Mouse (Mus musculus): ENCODE results near the gene Plekho2. TPM values are rescaled to one million over a fixed set of nuclear protein-coding genes. Genes with fewer than 3 reads are reported as not detected.

The Plekho2 gene
- polyA plus RNA-seq, 1 experiment from 2014 or later: 4.5 TPM

- H3K36me3 ChIP-seq (replicated peaks): no peaks in the 10 kb centered on the region
- no peaks in the 10 kb centered on the region; the same call in 1 of the 2 replicates for H3K4me1 ChIP-seq
- no peak for ATAC-seq (replicated peaks)
- no peak overlapping the region for H3K9ac ChIP-seq
- H3K27me3 ChIP-seq (replicated peaks): no peaks in the 10 kb centered on the region
- H3K4me3 ChIP-seq: no peak overlapping the region
- H3K27ac ChIP-seq: no peak overlapping the region
- H3K9me3 ChIP-seq: no peaks in the 10 kb centered on the region
- no peak overlapping the region for H3K4me2 ChIP-seq
- WGBS: 34% methylated on average over 4 of the region's 4 CpGs
These were observed 17.7 kb downstream of the Plekho2 start for GRCm38 (mm10) chr9:65562081-65562506.

GRCm38 (mm10) chr9:65561016-65561415 is 18.8 kb downstream of the Plekho2 start:
- no peaks in the 10 kb centered on the region for H3K9me3 ChIP-seq
- no peak for ATAC-seq (replicated peaks)
- 85% methylated on average over 4 of the region's 4 CpGs for WGBS

GRCm38 (mm10) chr9:65558806-65559205 is 21.0 kb downstream of the Plekho2 start:
- 94% methylated on average over 6 of the region's 6 CpGs for whole genome bisulfite sequencing
- Histone ChIP-seq H3K9me3 (no peaks in the 10 kb centered on the region), H3K4me1 (peaks cover 3% of the 10 kb centered on the region; the same call in 1 of the 2 replicates), H3K27ac (no peak overlapping the region), H3K4me3 (no peak overlapping the region), H3K27me3 (replicated peaks) (no peaks in the 10 kb centered on the region), H3K4me2 (no peak overlapping the region), H3K36me3 (replicated peaks) (no peaks in the 10 kb centered on the region), H3K9ac (no peak overlapping the region)
- no peak for ATAC-seq (replicated peaks)

More at GRCm38 (mm10) chr9:65561016-65561415, 18.8 kb downstream of the Plekho2 start:
- no peak overlapping the region for H3K4me2 ChIP-seq
- no peaks in the 10 kb centered on the region for H3K27me3 ChIP-seq (replicated peaks)
- no peaks in the 10 kb centered on the region for H3K36me3 ChIP-seq (replicated peaks)
- H3K9ac ChIP-seq: no peak overlapping the region
- H3K4me1 ChIP-seq: no peaks in the 10 kb centered on the region; the same call in 1 of the 2 replicates
- H3K4me3 ChIP-seq: no peak overlapping the region
- H3K27ac ChIP-seq: no peak overlapping the region

- no peaks in the 10 kb centered on the region for H3K27me3 ChIP-seq (replicated peaks)
- ATAC-seq (replicated peaks): no peak
- H3K9ac ChIP-seq: no peak overlapping the region
- no peaks in the 10 kb centered on the region for H3K36me3 ChIP-seq (replicated peaks)
- H3K27ac ChIP-seq: no peak overlapping the region
- WGBS: 95% methylated on average over 5 of the region's 5 CpGs
- no peak overlapping the region for H3K4me3 ChIP-seq
- peaks cover 3% of the 10 kb centered on the region; the same call in 1 of the 2 replicates for H3K4me1 ChIP-seq
- no peaks in the 10 kb centered on the region for H3K9me3 ChIP-seq
- no peak overlapping the region for H3K4me2 ChIP-seq
These were observed 22.9 kb downstream of the Plekho2 start for GRCm38 (mm10) chr9:65556979-65557378.

- Histone ChIP-seq H3K9ac (no peak overlapping the region), H3K36me3 (replicated peaks) (no peaks in the 10 kb centered on the region), H3K9me3 (no peaks in the 10 kb centered on the region), H3K4me3 (no peak overlapping the region), H3K27me3 (replicated peaks) (no peaks in the 10 kb centered on the region), H3K4me1 (peaks cover 3% of the 10 kb centered on the region; the same call in 1 of the 2 replicates), H3K4me2 (no peak overlapping the region), H3K27ac (no peak overlapping the region)
- WGBS: 98% methylated on average over 8 of the region's 8 CpGs
- ATAC-seq (replicated peaks): no peak
These were observed 23.5 kb downstream of the Plekho2 start for GRCm38 (mm10) chr9:65556349-65556748.

GRCm38 (mm10) chr9:65555621-65556020 is 24.2 kb downstream of the Plekho2 start:
- H3K27me3 ChIP-seq (replicated peaks): no peaks in the 10 kb centered on the region
- H3K4me1 ChIP-seq: peaks cover 3% of the 10 kb centered on the region; the same call in 1 of the 2 replicates
- H3K36me3 ChIP-seq (replicated peaks): no peaks in the 10 kb centered on the region
- ATAC-seq (replicated peaks): no peak
- H3K9me3 ChIP-seq: no peaks in the 10 kb centered on the region
- H3K4me2 ChIP-seq: no peak overlapping the region
- no peak overlapping the region for H3K4me3 ChIP-seq
- 84% methylated on average over 4 of the region's 4 CpGs for WGBS
- no peak overlapping the region for H3K27ac ChIP-seq
- H3K9ac ChIP-seq: no peak overlapping the region

- H3K4me1 ChIP-seq: peaks cover 3% of the 10 kb centered on the region; the same call in 1 of the 2 replicates
- H3K27me3 ChIP-seq (replicated peaks): no peaks in the 10 kb centered on the region
These were observed 24.8 kb downstream of the Plekho2 start for GRCm38 (mm10) chr9:65555001-65555405.

GRCm38 (mm10) chr9:65552711-65553110 is 27.1 kb downstream of the Plekho2 start:
- WGBS: 95% methylated on average over 2 of the region's 2 CpGs
- H3K36me3 ChIP-seq (replicated peaks): no peaks in the 10 kb centered on the region

More at GRCm38 (mm10) chr9:65555001-65555405, 24.8 kb downstream of the Plekho2 start:
- no peak overlapping the region for H3K4me3 ChIP-seq
- H3K36me3 ChIP-seq (replicated peaks): no peaks in the 10 kb centered on the region
- no peak overlapping the region for H3K27ac ChIP-seq
- H3K9me3 ChIP-seq: no peaks in the 10 kb centered on the region
- no peak overlapping the region for H3K4me2 ChIP-seq
- ATAC-seq (replicated peaks): no peak
- WGBS: 14% methylated on average over 5 of the region's 5 CpGs
- no peak overlapping the region for H3K9ac ChIP-seq

GRCm38 (mm10) chr9:65552141-65552540 is 27.7 kb downstream of the Plekho2 start:
- Histone ChIP-seq H3K4me2 (no peak overlapping the region), H3K4me3 (no peak overlapping the region), H3K27ac (no peak overlapping the region), H3K36me3 (replicated peaks) (no peaks in the 10 kb centered on the region), H3K9me3 (no peaks in the 10 kb centered on the region), H3K9ac (no peak overlapping the region), H3K27me3 (replicated peaks) (no peaks in the 10 kb centered on the region), H3K4me1 (peaks cover 3% of the 10 kb centered on the region; the same call in 1 of the 2 replicates)
- WGBS: 95% methylated on average over 5 of the region's 5 CpGs
- no peak for ATAC-seq (replicated peaks)

More at GRCm38 (mm10) chr9:65552711-65553110, 27.1 kb downstream of the Plekho2 start:
- H3K9ac ChIP-seq: no peak overlapping the region
- H3K4me2 ChIP-seq: no peak overlapping the region
- no peaks in the 10 kb centered on the region for H3K9me3 ChIP-seq
- H3K4me3 ChIP-seq: no peak overlapping the region
- ATAC-seq (replicated peaks): no peak
- H3K27me3 ChIP-seq (replicated peaks): no peaks in the 10 kb centered on the region
- no peak overlapping the region for H3K27ac ChIP-seq
- H3K4me1 ChIP-seq: peaks cover 3% of the 10 kb centered on the region; the same call in 1 of the 2 replicates

- H3K4me2 ChIP-seq: no peak overlapping the region
- H3K4me3 ChIP-seq: no peak overlapping the region
- ATAC-seq (replicated peaks): no peak
- peaks cover 3% of the 10 kb centered on the region; the same call in 1 of the 2 replicates for H3K4me1 ChIP-seq
- 51% methylated on average over 5 of the region's 5 CpGs for WGBS
- H3K27ac ChIP-seq: no peak overlapping the region
- no peaks in the 10 kb centered on the region for H3K36me3 ChIP-seq (replicated peaks)
- H3K27me3 ChIP-seq (replicated peaks): no peaks in the 10 kb centered on the region
- no peaks in the 10 kb centered on the region for H3K9me3 ChIP-seq
- H3K9ac ChIP-seq: no peak overlapping the region
These were observed 28.8 kb downstream of the Plekho2 start for GRCm38 (mm10) chr9:65551035-65551434.

GRCm38 (mm10) chr9:65550079-65550831 is 29.6 kb downstream of the Plekho2 start:
- no peaks in the 10 kb centered on the region for H3K27me3 ChIP-seq (replicated peaks)
- no peak overlapping the region for H3K9ac ChIP-seq
- ATAC-seq (replicated peaks): no peak
- no peak overlapping the region for H3K4me2 ChIP-seq
- no peaks in the 10 kb centered on the region for H3K36me3 ChIP-seq (replicated peaks)
- H3K4me3 ChIP-seq: no peak overlapping the region
- no peak overlapping the region for H3K27ac ChIP-seq
- no peaks in the 10 kb centered on the region for H3K9me3 ChIP-seq
- 26% methylated on average over 7 of the region's 7 CpGs for WGBS
- peaks cover 2% of the 10 kb centered on the region; the same call in 1 of the 2 replicates for H3K4me1 ChIP-seq

- Histone ChIP-seq H3K27me3 (replicated peaks) (no peaks in the 10 kb centered on the region), H3K9ac (no peak overlapping the region), H3K36me3 (replicated peaks) (no peaks in the 10 kb centered on the region), H3K9me3 (no peaks in the 10 kb centered on the region), H3K4me2 (no peak overlapping the region), H3K4me3 (no peak overlapping the region), H3K27ac (no peak overlapping the region), H3K4me1 (no peaks in the 10 kb centered on the region)
- no peak for ATAC-seq (replicated peaks)
- 84% methylated on average over 5 of the region's 5 CpGs for WGBS
These were observed 30.2 kb downstream of the Plekho2 start for GRCm38 (mm10) chr9:65549643-65550042.

- no peak for ATAC-seq (replicated peaks)
- H3K9ac ChIP-seq: no peak overlapping the region
- no peak overlapping the region for H3K27ac ChIP-seq
- no peak overlapping the region for H3K4me3 ChIP-seq
- no peaks in the 10 kb centered on the region for H3K9me3 ChIP-seq
- no peaks in the 10 kb centered on the region for H3K36me3 ChIP-seq (replicated peaks)
- H3K27me3 ChIP-seq (replicated peaks): no peaks in the 10 kb centered on the region
- WGBS: 78% methylated on average over 3 of the region's 3 CpGs
- H3K4me2 ChIP-seq: no peak overlapping the region
- no peaks in the 10 kb centered on the region for H3K4me1 ChIP-seq
These were observed 30.7 kb downstream of the Plekho2 start for GRCm38 (mm10) chr9:65549139-65549538.

Measured in midbrain, embryonic 15.5 days (tissue).